Mouse (Mus musculus) liver, embryonic 11.5 days (tissue): Measurements from ENCODE around the gene Abcc6. TPM values are rescaled to one million over a fixed set of nuclear protein-coding genes. Genes with fewer than 3 reads are reported as not detected.

Source experiments
- ATAC-seq: fragments of 200-750 bp; cut with Nextera tagmentation; replicated peaks from 2 replicates; pipeline ENCODE4 v1.8.0; 2017; ENCODE audit warnings: moderate number of reproducible peaks, mild to moderate bottlenecking, moderate TSS enrichment, moderate library complexity; ENCODE audit not compliant: low FRiP score
- DNase-seq: peaks from one replicate; pipeline ENCODE4 v3.0.0-alpha.2; 2017; ENCODE audit warnings: low spot score
- H3K27ac ChIP-seq: fragments of 300-500 bp; sonication (generic); 2 replicates; pipeline ENCODE4 v1.5.1; 2014; ENCODE audit warnings: mild to moderate bottlenecking, low read depth, low read length, control low read depth
- H3K27me3 ChIP-seq: fragments of 300-500 bp; sonication (generic); replicated peaks from 2 replicates; pipeline ENCODE4 v1.6.1; 2014; ENCODE audit warnings: low read length, mixed read lengths; ENCODE audit not compliant: control insufficient read depth, insufficient read depth
- H3K36me3 ChIP-seq: fragments of 300-500 bp; sonication (generic); 2 replicates; pipeline ENCODE4 v1.6.1; 2014; ENCODE audit warnings: mild to moderate bottlenecking, low read length, moderate library complexity, mixed read lengths; ENCODE audit not compliant: control insufficient read depth, insufficient read depth
- H3K4me1 ChIP-seq: fragments of 300-500 bp; sonication (generic); replicated peaks from 2 replicates; pipeline ENCODE4 v1.6.1; 2014; ENCODE audit warnings: low read length, mixed read lengths; ENCODE audit not compliant: control insufficient read depth, insufficient read depth
- H3K4me2 ChIP-seq: fragments of 300-500 bp; sonication (generic); 2 replicates; pipeline ENCODE4 v1.6.1; 2014; ENCODE audit warnings: mild to moderate bottlenecking, control low read depth, moderate library complexity
- H3K4me3 ChIP-seq: fragments of 300-500 bp; sonication (generic); 2 replicates; pipeline ENCODE4 v1.5.1; 2014; ENCODE audit warnings: low read depth, low read length, control low read depth
- H3K9ac ChIP-seq: fragments of 300-500 bp; sonication (generic); 2 replicates; pipeline ENCODE4 v1.6.1; 2014; ENCODE audit warnings: low read depth, low read length, control low read depth
- H3K9me3 ChIP-seq: fragments of 300-500 bp; sonication (generic); 2 replicates; pipeline ENCODE4 v1.6.1; 2016; ENCODE audit warnings: low read length, inconsistent platforms, mixed read lengths; ENCODE audit not compliant: control insufficient read depth
- WGBS: fragments of 180-500 bp; shearing (Covaris S2); extraction: QIAGEN DNeasy Blood & Tissue Kit; methylation state at CpG from one replicate; pipeline ENCODE4 v1.1.7; 2014; 5-methylcytosine and 5-hydroxymethylcytosine counted together
- polyA plus RNA-seq: library from polyadenylated mRNA; unstranded; fragments of >200 nt; fragmentation: Nextera tagmentation; extraction: Ambion mirVana; gene quantifications from 2 replicates; pipeline ENCODE4 v1.2.1, GENCODE M21; 2014

The Abcc6 gene
- polyA plus RNA-seq, 1 experiment from 2014 or later, result 5.4 TPM

DNA sequence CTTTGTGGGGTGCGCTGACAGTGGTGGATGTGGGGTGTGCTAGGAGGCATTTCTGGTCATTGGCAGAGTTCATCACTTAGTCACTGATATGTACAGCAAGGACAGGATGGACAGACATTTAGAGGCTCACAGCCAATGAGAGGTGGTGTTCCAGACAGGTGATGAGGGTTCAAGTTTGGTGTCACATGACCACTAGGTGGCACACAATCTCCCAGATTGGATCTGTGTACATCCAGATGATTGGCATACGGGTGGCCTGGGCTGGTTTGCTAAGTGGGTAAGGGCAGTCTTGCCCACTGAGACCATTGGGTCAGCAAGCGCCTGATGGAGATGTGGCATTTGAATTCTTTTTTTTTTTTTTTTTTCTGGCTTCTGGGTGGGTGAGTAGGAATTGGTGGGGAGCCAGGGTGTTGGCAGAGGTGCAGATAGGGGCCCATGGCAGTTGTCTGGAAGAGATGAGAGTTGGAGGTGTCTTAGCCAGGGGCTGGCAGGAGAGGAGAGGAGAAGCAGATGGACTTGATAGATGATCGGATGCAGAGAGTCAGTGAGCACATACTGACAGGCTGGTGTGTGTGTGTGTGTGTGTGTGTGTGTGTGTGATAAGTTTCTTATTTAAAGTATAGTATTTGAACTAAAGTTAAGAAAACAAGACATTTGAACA lies 22.2 kb upstream of the Abcc6 start:
- Histone ChIP-seq H3K4me2 (no peak overlapping the region), H3K27me3 (no peaks in the 10 kb centered on the region), H3K4me1 (no peaks in the 10 kb centered on the region), H3K4me3 (no peak overlapping the region), H3K36me3 (peaks cover 41% of the 10 kb centered on the region), H3K27ac (no peak overlapping the region), H3K9ac (no peak overlapping the region), H3K9me3 (no peaks in the 10 kb centered on the region)
- DNase-seq (no peak), ATAC-seq (no peak)
- WGBS, result 87% methylated on average over 4 of the region's 4 CpGs

DNA sequence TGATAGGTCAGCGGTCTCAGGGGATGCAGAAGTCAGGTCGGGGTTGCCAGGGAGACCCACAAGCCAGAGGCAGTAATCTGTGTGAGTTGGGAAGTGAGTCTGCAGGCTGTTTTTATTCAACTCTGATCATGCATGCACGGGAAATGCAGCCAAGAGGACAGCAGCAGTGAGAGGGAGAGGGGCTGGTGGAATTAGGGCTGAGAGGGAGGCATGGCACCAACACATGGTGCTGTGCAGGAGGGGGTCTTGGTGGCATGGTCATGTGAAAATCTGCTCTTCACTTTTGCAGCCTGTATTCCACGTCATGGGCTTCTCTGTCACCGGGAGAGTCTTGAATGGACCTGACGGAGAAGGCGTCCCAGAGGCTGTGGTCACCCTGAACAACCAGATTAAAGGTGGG lies 19.9 kb upstream of the Abcc6 start:
- Histone ChIP-seq H3K27ac (no peak overlapping the region), H3K27me3 (no peaks in the 10 kb centered on the region), H3K9ac (no peak overlapping the region), H3K4me2 (no peak overlapping the region), H3K36me3 (peaks cover 44% of the 10 kb centered on the region), H3K4me1 (no peaks in the 10 kb centered on the region), H3K9me3 (no peaks in the 10 kb centered on the region), H3K4me3 (no peak overlapping the region)
- DNase-seq (no peak), ATAC-seq (no peak)
- 92% methylated on average over 7 of the region's 7 CpGs for WGBS

DNA sequence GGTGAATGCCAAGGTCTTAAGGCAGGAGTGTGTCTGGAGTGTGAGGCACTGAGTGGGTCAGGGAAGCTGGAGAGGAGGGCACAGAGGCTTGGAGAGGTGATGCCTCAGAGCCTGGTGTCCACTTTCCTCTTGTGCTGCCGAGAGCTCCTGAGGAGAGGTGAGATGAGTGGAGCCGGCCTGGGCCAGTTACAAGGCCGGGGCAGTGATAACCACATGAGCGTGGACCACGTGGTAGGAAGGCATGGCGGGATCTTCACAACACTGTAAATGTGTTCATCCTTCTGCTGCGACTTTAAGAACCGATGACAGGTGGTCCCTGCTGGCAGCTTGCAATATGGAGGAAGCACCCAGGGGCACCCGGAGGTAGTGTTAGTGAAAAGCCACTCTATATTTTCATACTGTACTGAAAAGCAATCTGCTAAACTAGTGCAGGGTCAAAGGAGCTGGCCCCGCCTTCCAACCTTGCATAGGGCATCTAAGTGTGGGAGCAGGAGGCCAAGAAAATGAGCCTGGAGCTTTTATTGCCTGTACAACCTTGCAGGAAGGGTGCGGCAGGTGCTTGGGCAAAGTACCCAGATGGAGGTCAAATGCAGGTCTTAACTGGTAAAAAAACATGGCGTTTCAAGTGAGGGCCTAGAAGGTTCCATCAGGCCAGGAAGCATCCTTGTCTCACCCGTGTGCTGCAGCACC lies 17.9 kb upstream of the Abcc6 start:
- Histone ChIP-seq H3K4me2 (no peak overlapping the region), H3K27ac (no peak overlapping the region), H3K9ac (no peak overlapping the region), H3K36me3 (peaks cover 41% of the 10 kb centered on the region), H3K27me3 (no peaks in the 10 kb centered on the region), H3K4me1 (no peaks in the 10 kb centered on the region), H3K4me3 (no peak overlapping the region), H3K9me3 (no peaks in the 10 kb centered on the region)
- ATAC-seq (no peak), DNase-seq (no peak)
- 90% methylated on average over 13 of the region's 13 CpGs for whole genome bisulfite sequencing

DNA sequence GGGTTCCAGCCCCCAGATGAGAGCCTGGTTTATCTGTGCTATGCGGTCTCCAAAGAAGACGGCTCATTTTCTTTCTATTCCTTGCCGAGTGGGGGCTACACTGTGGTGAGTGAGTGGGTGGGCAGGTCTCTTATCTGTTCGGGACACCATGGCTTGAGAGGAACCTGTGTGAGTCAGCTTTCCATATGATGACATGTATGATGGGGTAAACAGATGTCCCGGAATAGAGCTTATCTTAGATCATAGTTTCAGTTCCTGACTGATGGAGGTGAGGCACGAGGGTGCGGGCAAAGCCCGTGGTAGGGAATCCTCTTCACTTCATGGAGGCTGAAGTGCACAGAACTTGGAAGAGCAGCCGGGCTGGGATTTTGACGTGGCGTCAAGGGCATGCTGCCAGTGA lies 15.8 kb upstream of the Abcc6 start:
- 76% methylated on average over 11 of the region's 11 CpGs for WGBS
- peaks cover 47% of the 10 kb centered on the region for H3K36me3 ChIP-seq
- no peak for ATAC-seq

DNA sequence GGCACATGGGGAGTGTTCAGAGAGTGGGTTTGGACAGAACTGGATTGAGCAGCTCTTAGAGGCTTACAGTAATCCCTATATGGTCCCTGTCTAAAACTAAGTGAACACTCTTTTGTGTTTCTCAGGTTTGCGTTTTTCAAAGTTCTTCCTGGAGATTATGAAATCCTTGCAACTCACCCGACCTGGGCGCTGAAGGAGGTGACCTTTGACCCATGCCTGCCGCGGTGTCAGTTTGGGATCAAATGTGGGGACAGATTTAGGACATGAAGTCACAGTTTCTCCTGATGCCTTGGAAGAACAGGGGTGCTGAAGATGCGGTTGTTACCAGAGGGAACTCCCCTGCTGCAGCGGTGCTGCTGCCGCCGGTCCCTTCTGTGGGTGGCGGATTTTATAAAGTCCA lies 14.0 kb upstream of the Abcc6 start:
- Histone ChIP-seq H3K9ac (no peak overlapping the region), H3K4me1 (no peaks in the 10 kb centered on the region), H3K36me3 (peaks cover 45% of the 10 kb centered on the region), H3K27ac (no peak overlapping the region), H3K9me3 (no peaks in the 10 kb centered on the region), H3K4me2 (no peak overlapping the region), H3K27me3 (no peaks in the 10 kb centered on the region), H3K4me3 (no peak overlapping the region)
- ATAC-seq (no peak), DNase-seq (no peak)
- WGBS, result 84% methylated on average over 10 of the region's 10 CpGs

More for the DNA sequence above, 15.8 kb upstream of the Abcc6 start:
- H3K4me1 ChIP-seq, result no peaks in the 10 kb centered on the region
- no peaks in the 10 kb centered on the region for H3K27me3 ChIP-seq
- DNase-seq, result no peak
- no peak overlapping the region for H3K9ac ChIP-seq
- H3K4me3 ChIP-seq, result no peak overlapping the region
- no peaks in the 10 kb centered on the region for H3K9me3 ChIP-seq
- H3K4me2 ChIP-seq, result no peak overlapping the region
- no peak overlapping the region for H3K27ac ChIP-seq

DNA sequence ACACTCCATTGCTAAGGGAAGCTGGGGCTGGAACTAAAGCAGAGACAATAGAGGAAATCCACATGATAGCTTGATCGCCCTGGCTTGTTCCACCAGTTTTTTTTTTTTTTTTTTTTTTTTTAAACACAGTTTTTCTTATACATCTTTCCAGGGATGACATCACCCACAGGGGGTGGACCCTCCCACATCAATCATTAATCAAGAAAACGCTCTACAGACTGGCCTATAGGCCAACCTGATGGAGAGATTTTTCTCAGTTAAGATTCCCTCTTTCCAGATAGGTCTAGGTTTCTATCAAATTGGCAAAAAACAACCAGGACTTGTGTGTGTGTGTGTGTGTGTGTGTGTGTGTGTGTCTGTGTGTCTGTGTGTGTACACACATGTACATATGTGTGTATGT lies 9.8 kb upstream of the Abcc6 start:
- Histone ChIP-seq H3K36me3 (peaks cover 36% of the 10 kb centered on the region), H3K27me3 (no peaks in the 10 kb centered on the region), H3K27ac (no peak overlapping the region)

DNA sequence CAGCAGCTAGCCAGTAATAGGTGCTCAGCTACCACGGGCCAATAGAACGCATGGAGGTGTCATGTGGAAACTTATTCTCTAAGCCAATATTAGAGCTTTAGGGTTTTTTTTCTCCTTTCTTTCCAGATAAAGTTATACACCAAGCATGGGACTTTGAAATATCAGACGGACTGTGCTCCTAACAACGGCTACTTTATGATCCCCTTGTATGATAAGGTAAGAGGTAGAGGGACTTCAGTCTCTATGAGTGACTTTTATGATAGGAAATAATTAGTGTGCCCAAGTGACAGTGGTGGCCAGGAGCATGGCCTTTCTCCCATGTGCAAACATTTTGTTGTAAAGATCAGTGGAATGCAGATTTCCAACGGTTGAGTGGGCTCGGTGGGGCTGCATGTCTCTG lies 7.3 kb upstream of the Abcc6 start:
- no peak overlapping the region for H3K4me2 ChIP-seq
- peaks cover 18% of the 10 kb centered on the region for H3K4me1 ChIP-seq
- no peaks in the 10 kb centered on the region for H3K27me3 ChIP-seq
- H3K4me3 ChIP-seq, result no peak overlapping the region
- no peak overlapping the region for H3K27ac ChIP-seq
- DNase-seq (no peak), ATAC-seq (no peak)
- H3K9ac ChIP-seq, result no peak overlapping the region
- no peaks in the 10 kb centered on the region for H3K9me3 ChIP-seq
- H3K36me3 ChIP-seq, result peaks cover 26% of the 10 kb centered on the region
- WGBS, result 84% methylated on average over 6 of the region's 6 CpGs

More for the DNA sequence above, 9.8 kb upstream of the Abcc6 start:
- no peaks in the 10 kb centered on the region for H3K9me3 ChIP-seq
- H3K9ac ChIP-seq, result no peak overlapping the region
- no peak for ATAC-seq
- peaks cover 11% of the 10 kb centered on the region for H3K4me1 ChIP-seq
- WGBS, result 86% methylated on average over 2 of the region's 2 CpGs
- H3K4me3 ChIP-seq, result no peak overlapping the region
- H3K4me2 ChIP-seq, result no peak overlapping the region
- DNase-seq, result no peak

DNA sequence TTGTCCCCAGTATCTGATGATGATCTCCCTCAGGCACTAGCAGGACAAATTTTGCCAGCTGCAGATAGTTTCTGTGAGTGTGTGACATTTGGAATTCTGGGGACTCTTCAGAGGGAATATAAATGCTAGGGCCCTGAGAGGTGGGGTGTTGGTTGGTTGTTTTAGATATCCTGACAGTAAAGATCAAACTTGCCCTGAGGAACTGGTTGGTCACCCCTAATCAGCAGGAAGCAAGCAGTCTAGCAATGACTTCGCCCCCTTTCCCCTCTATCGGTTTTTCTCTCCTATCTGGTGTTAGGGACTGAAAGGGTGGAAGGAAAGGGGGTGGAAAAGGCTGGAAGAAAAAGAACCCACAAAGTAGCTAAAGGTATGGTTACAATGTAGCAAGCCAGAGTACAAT lies 5.4 kb upstream of the Abcc6 start:
- Histone ChIP-seq H3K4me3 (peak overlapping the region; percentile 97), H3K9me3 (no peaks in the 10 kb centered on the region), H3K4me2 (peak overlapping the region; percentile 82), H3K27me3 (no peaks in the 10 kb centered on the region), H3K4me1 (peaks cover 29% of the 10 kb centered on the region), H3K9ac (peak overlapping the region; percentile 87; the same call in 1 of the 2 replicates), H3K27ac (no peak overlapping the region), H3K36me3 (peaks cover 15% of the 10 kb centered on the region)
- no peak for DNase-seq
- ATAC-seq, result 0 out of 2 replicates have a peak, but pooled peaks have one; percentile 37
- 39% methylated on average over 2 of the region's 2 CpGs for WGBS

DNA sequence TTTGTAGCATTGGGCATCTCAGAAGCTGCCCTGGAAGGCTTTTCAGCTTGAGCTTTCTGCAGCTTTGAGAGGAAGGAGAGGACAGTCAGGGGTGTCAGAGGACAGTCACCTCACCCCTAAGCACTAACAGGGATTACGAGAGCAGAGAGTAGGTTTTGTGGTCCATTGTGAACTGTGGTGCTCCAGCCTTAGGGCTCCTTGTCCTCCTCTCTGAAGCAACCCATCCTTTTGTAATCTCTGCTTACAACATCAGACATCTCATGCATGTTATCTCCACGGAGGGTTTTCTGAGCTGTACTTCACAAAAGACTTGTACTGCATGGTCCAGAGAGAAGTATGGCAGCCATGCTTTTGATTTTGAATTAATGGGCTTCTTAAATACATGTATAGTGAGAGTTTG lies 4.9 kb upstream of the Abcc6 start:
- H3K27me3 ChIP-seq, result no peaks in the 10 kb centered on the region
- peak overlapping the region; percentile 82 for H3K4me2 ChIP-seq
- H3K4me1 ChIP-seq, result peaks cover 29% of the 10 kb centered on the region
- H3K4me3 ChIP-seq, result peak overlapping the region; percentile 97
- peaks cover 15% of the 10 kb centered on the region for H3K36me3 ChIP-seq
- peak overlapping the region; percentile 87 for H3K9ac ChIP-seq
- WGBS, result 52% methylated on average over 2 of the region's 2 CpGs
- H3K9me3 ChIP-seq, result no peaks in the 10 kb centered on the region
- H3K27ac ChIP-seq, result no peak overlapping the region; the same call in 1 of the 2 replicates
- ATAC-seq, result no peak
- no peak for DNase-seq
